Comparison of ENCODE assay signal across 8 mouse cellular contexts in the genomic region with DNA sequence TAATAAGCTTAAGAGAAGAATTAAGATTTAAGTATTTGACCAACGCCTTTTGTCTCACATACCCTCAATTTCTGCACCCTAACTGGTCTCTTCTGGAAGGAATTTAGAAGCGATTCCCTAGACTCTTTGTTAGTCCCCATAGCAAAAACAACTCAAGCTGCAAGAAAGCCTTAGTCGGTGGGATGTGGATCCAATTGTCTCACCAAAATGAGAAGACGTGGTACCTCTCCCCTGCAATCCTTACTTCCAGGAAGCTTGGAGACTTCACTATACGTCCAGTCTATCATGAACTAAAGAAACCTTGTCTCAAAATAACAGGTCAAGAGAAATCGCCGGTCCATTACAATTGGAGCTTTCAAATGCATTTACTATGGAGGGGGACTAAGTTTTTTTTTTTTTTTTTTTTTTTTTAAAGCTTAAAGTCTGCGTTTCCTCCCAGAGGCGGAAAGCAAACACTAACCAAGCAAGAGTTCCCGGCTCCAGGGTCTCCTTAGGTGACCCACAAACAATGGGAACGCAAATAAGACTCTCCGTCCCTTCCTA. TPM values are rescaled to one million over a fixed set of nuclear protein-coding genes. Genes with fewer than 3 reads are reported as not detected.
DNase-seq lines count a peak whose midpoint lies in the region; ATAC-seq lines count a peak whose summit lies in the region.

No protein-coding gene starts in this region.

- DNase-seq in cerebellum, adult 9-10 months: peak; percentile 22
- no peak for DNase-seq in cerebellum, postnatal 4 days (ENCODE audit: low spot score in 2 of 2)
- DNase-seq in 3134 (ENCODE audit: extremely low read depth, insufficient read length, low spot score): peak; percentile 17
- no peak for DNase-seq in forebrain, embryonic 10.5 days (ENCODE audit: extremely low spot score, low spot score)
- DNase-seq in frontal cortex, postnatal 36 days (ENCODE audit: low spot score in 2 of 2): no peak
- DNase-seq in gastrocnemius, postnatal 4 days (ENCODE audit: low spot score in 2 of 2): no peak
- no peak for DNase-seq in layer of hippocampus, adult 8-10 months (ENCODE audit: low spot score in 2 of 2)

- H3K27me3 ChIP-seq in forebrain, embryonic 10.5 days (ENCODE audit: poor library complexity, severe bottlenecking): no peaks in the 10 kb centered on the region
- no peaks in the 10 kb centered on the region for H3K27me3 ChIP-seq in limb, embryonic 15.5 days

- no peaks in the 10 kb centered on the region for H3K9me3 ChIP-seq in forebrain, embryonic 10.5 days
- no peaks in the 10 kb centered on the region for H3K9me3 ChIP-seq in limb, embryonic 15.5 days

- peak overlapping the region; percentile 94 for H3K4me3 ChIP-seq in forebrain, embryonic 10.5 days
- H3K4me3 ChIP-seq in limb, embryonic 15.5 days: peak overlapping the region; percentile 89

- H3K9ac ChIP-seq in limb, embryonic 15.5 days: peak overlapping the region; percentile 23; the same call in 1 of the 2 replicates

- H3K36me3 ChIP-seq in forebrain, embryonic 10.5 days (replicated peaks): peaks cover 59% of the 10 kb centered on the region
- peaks cover 23% of the 10 kb centered on the region for H3K36me3 ChIP-seq in limb, embryonic 15.5 days

- ATAC-seq in limb, embryonic 15.5 days (ENCODE audit: insufficient number of reproducible peaks, low FRiP score, low TSS enrichment, low read depth): no peak

- H3K4me1 ChIP-seq in forebrain, embryonic 10.5 days: peaks cover 31% of the 10 kb centered on the region
- H3K4me1 ChIP-seq in limb, embryonic 15.5 days: 0 out of 2 replicates have a peak, but pooled peaks cover 14% of the 10 kb centered on the region

- H3K27ac ChIP-seq in forebrain, embryonic 10.5 days: peak overlapping the region; percentile 96
- H3K27ac ChIP-seq in limb, embryonic 15.5 days: peak overlapping the region; percentile 81

- 1% methylated on average over 12 of the region's 12 CpGs for WGBS in forebrain, embryonic 10.5 days
- under 1% methylated on average over 12 of the region's 12 CpGs for WGBS in limb, embryonic 15.5 days

- peak overlapping the region; percentile 86 for H3K4me2 ChIP-seq in limb, embryonic 15.5 days

RNA-seq across cellular contexts. Expression of gene Trim37, which starts 0.5 kb away (rescaled TPM):
- 75.0 and 76.2 TPM in 2 replicates for polyA plus RNA-seq in forebrain, embryonic 10.5 days (2016; fragmentation: Nextera tagmentation; extraction: Ambion mirVana)
- 19.1 and 23.7 TPM in 2 replicates for polyA plus RNA-seq in limb, embryonic 15.5 days (2015; fragmentation: Nextera tagmentation; extraction: Ambion mirVana)
- 10 to 100 TPM; 13.7 to 17.3 TPM for total RNA-seq in gastrocnemius, postnatal 4 days (2021)
- 100 to 1,000 TPM; 166 to 174 (median 170) TPM for total RNA-seq in layer of hippocampus, adult 8-10 months (2022)

RNA-seq across cellular contexts. Expression of gene Ska2, which starts 17.3 kb away (rescaled TPM):
- polyA plus RNA-seq in forebrain, embryonic 10.5 days (2016; fragmentation: Nextera tagmentation; extraction: Ambion mirVana): 112 and 119 TPM in 2 replicates
- 47.7 and 48.2 TPM in 2 replicates for polyA plus RNA-seq in limb, embryonic 15.5 days (2015; fragmentation: Nextera tagmentation; extraction: Ambion mirVana)
- total RNA-seq in gastrocnemius, postnatal 4 days (2021): 10 to 100 TPM; 14.4 to 14.5 TPM
- total RNA-seq in layer of hippocampus, adult 8-10 months (2022): 10 to 100 TPM; 13.7 to 16.1 (median 14.8) TPM

RNA-seq across cellular contexts. Expression of gene Prr11, which starts 17.8 kb away (rescaled TPM):
- 17.6 and 17.7 TPM in 2 replicates for polyA plus RNA-seq in forebrain, embryonic 10.5 days (2016; fragmentation: Nextera tagmentation; extraction: Ambion mirVana)
- 7.0 and 7.2 TPM in 2 replicates for polyA plus RNA-seq in limb, embryonic 15.5 days (2015; fragmentation: Nextera tagmentation; extraction: Ambion mirVana)
- total RNA-seq in gastrocnemius, postnatal 4 days (2021): 1 to 10 TPM; 8.1 to 8.3 TPM
- under 1 TPM; 0.27 to 0.52 (median 0.40) TPM for total RNA-seq in layer of hippocampus, adult 8-10 months (2022)

RNA-seq across cellular contexts. Expression of gene Smg8, which starts 39.8 kb away (rescaled TPM):
- 24.6 and 27.5 TPM in 2 replicates for polyA plus RNA-seq in forebrain, embryonic 10.5 days (2016; fragmentation: Nextera tagmentation; extraction: Ambion mirVana)
- 18.9 and 20.0 TPM in 2 replicates for polyA plus RNA-seq in limb, embryonic 15.5 days (2015; fragmentation: Nextera tagmentation; extraction: Ambion mirVana)
- 10 to 100 TPM; 13.2 to 14.7 TPM for total RNA-seq in gastrocnemius, postnatal 4 days (2021)
- 10 to 100 TPM; 16.4 to 18.6 (median 17.5) TPM for total RNA-seq in layer of hippocampus, adult 8-10 months (2022)

RNA-seq across cellular contexts. Expression of gene Gdpd1, which starts 52.5 kb away (rescaled TPM):
- 42.5 and 45.3 TPM in 2 replicates for polyA plus RNA-seq in forebrain, embryonic 10.5 days (2016; fragmentation: Nextera tagmentation; extraction: Ambion mirVana)
- polyA plus RNA-seq in limb, embryonic 15.5 days (2015; fragmentation: Nextera tagmentation; extraction: Ambion mirVana): 20.7 and 21.7 TPM in 2 replicates
- total RNA-seq in gastrocnemius, postnatal 4 days (2021): 1 to 10 TPM; 3.3 to 3.8 TPM
- total RNA-seq in layer of hippocampus, adult 8-10 months (2022): 10 to 100 TPM; 39.8 to 54.5 (median 45.0) TPM

Comparison
In these comparisons a context has a peak if more than half of its experiments do, and no peak if none do; other contexts are left out.
1. DNase-seq: peak in cerebellum, adult 9-10 months (single experiment) and 3134 (single experiment); none in cerebellum, postnatal 4 days (0 of 2), forebrain, embryonic 10.5 days (single experiment), frontal cortex, postnatal 36 days (0 of 2), gastrocnemius, postnatal 4 days (0 of 2) and layer of hippocampus, adult 8-10 months (0 of 2).
2. RNA of gene Trim37, which starts 0.5 kb away (total RNA-seq): 166 to 174 TPM in layer of hippocampus, adult 8-10 months; 13.7 to 17.3 TPM in gastrocnemius, postnatal 4 days; every median in the first group is over 4 times any median in the second.
3. RNA of gene Prr11, which starts 17.8 kb away (total RNA-seq): 8.1 to 8.3 TPM in gastrocnemius, postnatal 4 days; 0.27 to 0.52 TPM in layer of hippocampus, adult 8-10 months; every median in the first group is over 4 times any median in the second.